Mouse (Mus musculus): ENCODE measurements at regions not wholly inside any gene's neighbourhood (a gene's known extent, or its start where the extent isn't known, plus 50 kb on each side); places are given as distances from the start of the nearest gene placed in this dataset.
"Not testable (repeated sequence)": the region's sequence is repeated elsewhere in the genome, so short reads cannot be mapped to it uniquely, and the experiment has no call there.

DNA sequence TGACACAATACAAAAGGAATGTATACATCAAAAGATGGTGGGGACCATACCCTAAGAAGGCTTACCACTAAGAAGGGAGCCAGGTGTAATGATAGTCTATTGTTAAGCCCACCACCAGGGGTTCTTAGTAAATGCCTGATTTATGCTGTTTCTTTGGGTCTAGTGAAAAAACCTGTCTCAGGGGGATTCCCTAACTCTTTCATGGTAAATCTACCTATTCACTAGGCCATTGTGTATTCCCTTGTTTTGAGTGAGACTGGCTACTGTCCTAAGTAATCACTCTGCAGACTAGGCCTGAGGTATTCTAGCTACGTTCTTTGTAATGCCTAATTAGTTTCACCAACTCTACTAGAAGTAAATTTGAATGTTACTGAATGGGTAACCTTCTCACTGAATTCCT, 161.3 kb downstream of the Lyplal1 start:
- not testable (repeated sequence) for H3K4me3 ChIP-seq (ENCODE audit: insufficient read depth, low read depth, low read length); H3K27ac ChIP-seq (replicated peaks; ENCODE audit: low read depth, low read length); H3K4me1 ChIP-seq (ENCODE audit: control insufficient read depth, insufficient read depth, insufficient read length, low read length)

DNA sequence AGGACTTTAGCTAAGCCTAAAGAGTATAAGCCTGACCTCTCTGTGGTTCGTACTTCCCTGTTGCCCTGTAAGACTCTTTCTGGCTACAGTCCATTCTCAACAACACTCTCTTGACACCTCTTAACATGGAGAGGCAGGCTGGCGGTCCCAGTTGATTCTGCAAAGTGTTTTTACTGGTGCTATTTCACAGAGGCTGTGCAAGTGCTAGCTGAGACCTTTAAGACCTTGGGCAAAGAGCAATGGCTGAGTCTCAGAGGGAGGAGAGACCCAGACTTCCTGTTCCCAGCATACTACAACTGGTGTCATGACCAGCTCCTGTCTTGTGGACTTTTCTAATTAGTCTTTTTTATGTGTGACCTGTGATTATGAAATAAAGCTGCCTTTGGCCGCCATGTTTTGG, 159.6 kb downstream of the Lyplal1 start:
- H3K4me1 ChIP-seq (ENCODE audit: control insufficient read depth, insufficient read depth, insufficient read length, low read length) = no peaks in the 10 kb centered on the region
- no peak overlapping the region for H3K4me3 ChIP-seq (ENCODE audit: insufficient read depth, low read depth, low read length)

GRCm38 (mm10) chr1:185958276-185958675, 158.8 kb downstream of the Lyplal1 start:
- H3K4me3 ChIP-seq (ENCODE audit: insufficient read depth, low read depth, low read length) = no peak overlapping the region
- no peak overlapping the region for H3K27ac ChIP-seq (replicated peaks; ENCODE audit: low read depth, low read length)
- H3K4me1 ChIP-seq (ENCODE audit: control insufficient read depth, insufficient read depth, insufficient read length, low read length) = no peaks in the 10 kb centered on the region

More for the DNA sequence above, 159.6 kb downstream of the Lyplal1 start:
- no peak overlapping the region for H3K27ac ChIP-seq (replicated peaks; ENCODE audit: low read depth, low read length)

DNA sequence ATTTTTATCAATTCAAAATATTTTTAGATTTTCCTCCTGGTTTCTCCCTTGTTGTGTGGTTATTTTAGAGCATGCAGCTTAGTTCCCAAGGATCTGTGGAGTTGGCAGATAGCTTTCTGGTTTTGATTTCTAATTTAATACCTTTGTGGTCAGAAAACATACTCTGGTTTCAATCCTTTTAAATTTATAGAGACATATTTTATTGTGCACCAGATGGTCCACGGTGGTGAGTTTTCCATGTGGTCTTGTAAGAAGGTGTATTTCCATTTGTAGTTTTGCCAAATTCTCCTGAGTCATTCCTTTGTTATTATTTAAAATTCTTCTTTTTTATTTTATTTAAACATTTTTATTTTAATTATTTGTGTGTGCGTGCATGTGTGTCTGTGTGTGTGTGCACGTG, 154.5 kb downstream of the Lyplal1 start:
- no peak overlapping the region for H3K27ac ChIP-seq (replicated peaks; ENCODE audit: low read depth, low read length)
- no peaks in the 10 kb centered on the region for H3K4me1 ChIP-seq (ENCODE audit: control insufficient read depth, insufficient read depth, insufficient read length, low read length)
- no peak overlapping the region for H3K4me3 ChIP-seq (ENCODE audit: insufficient read depth, low read depth, low read length)

DNA sequence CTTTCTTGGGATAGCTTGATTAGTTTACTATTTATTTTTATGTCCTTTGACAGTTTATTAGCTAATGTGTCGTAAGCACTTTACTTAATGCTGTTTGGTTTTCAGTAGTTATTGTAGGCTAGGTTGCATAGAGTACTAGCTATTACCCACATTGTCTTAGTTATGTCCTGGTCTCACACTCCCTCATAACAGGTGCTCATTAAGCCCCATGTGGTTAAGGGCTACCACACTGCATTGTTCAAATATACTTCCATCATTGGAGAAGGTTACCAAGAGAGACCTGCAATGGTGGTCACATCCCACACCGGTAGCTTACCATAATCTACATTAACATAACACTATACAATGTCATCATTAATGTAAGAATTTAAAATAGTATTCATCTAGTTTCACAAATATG, 153.3 kb downstream of the Lyplal1 start:
- Histone ChIP-seq H3K27ac (replicated peaks; ENCODE audit: low read depth, low read length) (no peak overlapping the region), H3K4me3 (ENCODE audit: insufficient read depth, low read depth, low read length) (no peak overlapping the region), H3K4me1 (ENCODE audit: control insufficient read depth, insufficient read depth, insufficient read length, low read length) (no peaks in the 10 kb centered on the region)

DNA sequence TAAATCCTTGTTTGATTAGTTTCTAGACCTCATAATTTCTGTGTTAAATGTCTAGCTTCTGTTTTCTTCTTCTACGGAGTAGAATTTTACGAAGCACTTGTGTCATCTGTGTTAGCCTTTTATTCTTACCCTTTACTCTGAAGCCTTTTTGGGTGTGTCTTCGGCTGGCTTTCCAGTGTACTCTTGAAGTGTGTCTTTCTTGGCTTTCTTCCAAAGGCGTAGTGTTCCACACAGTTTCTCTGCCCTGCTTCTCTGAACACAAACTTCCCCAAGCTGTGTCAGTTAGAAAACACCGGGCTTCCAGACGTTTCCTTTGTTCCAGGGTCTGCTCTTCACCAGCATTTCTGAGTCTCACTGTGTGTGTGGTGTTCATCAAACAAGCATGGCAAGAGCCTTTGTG, 152.7 kb downstream of the Lyplal1 start:
- Histone ChIP-seq H3K4me1 (ENCODE audit: control insufficient read depth, insufficient read depth, insufficient read length, low read length) (peaks cover 2% of the 10 kb centered on the region; the same call in 1 of the 2 replicates), H3K4me3 (ENCODE audit: insufficient read depth, low read depth, low read length) (no peak overlapping the region), H3K27ac (replicated peaks; ENCODE audit: low read depth, low read length) (no peak overlapping the region)

GRCm38 (mm10) chr1:185967227-185967626, 149.9 kb downstream of the Lyplal1 start:
- Histone ChIP-seq H3K4me1 (ENCODE audit: control insufficient read depth, insufficient read depth, insufficient read length, low read length) (peaks cover 2% of the 10 kb centered on the region; the same call in 1 of the 2 replicates), H3K27ac (replicated peaks; ENCODE audit: low read depth, low read length) (no peak overlapping the region), H3K4me3 (ENCODE audit: insufficient read depth, low read depth, low read length) (no peak overlapping the region)

DNA sequence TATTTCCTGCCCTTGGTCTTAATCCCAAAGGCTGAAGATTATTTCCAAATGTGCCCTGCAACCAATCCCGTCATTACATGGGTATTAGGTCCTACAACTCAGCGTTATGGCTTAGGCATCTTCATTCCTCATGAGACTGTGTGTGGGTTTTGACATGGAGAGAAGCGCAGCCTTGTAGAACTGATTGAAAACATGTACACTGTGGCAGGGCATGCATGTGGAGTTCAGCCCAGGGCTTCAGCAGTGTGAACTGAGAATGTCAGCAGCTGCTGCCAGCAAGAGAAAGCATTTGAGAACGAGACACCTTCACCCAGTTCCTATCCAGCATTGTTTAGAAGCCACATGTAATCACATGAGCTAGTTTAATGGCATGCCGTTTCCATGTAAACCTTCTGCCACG, 149.3 kb downstream of the Lyplal1 start:
- H3K4me1 ChIP-seq (ENCODE audit: control insufficient read depth, insufficient read depth, insufficient read length, low read length) = peaks cover 2% of the 10 kb centered on the region; the same call in 1 of the 2 replicates
- H3K4me3 ChIP-seq (ENCODE audit: insufficient read depth, low read depth, low read length) = no peak overlapping the region
- no peak overlapping the region for H3K27ac ChIP-seq (replicated peaks; ENCODE audit: low read depth, low read length)

DNA sequence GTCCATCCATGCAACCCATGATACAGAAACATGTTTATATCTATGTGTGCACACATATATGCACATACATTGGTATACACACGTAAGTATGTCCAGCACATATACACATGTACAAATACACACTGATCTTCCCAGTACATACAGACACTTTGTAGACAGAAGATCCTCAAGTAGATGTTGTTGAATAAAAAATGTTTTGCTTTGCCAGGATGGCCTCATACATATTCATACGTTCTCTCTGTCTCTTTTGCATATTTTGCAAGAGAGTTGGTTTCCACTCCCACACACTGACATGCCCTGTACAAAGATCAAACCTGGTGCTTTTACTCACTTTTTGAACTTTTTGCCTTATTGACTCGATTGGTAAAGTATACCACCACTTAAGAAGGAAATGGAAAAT, 148.5 kb downstream of the Lyplal1 start:
- no peak overlapping the region for H3K4me3 ChIP-seq (ENCODE audit: insufficient read depth, low read depth, low read length)
- no peak overlapping the region for H3K27ac ChIP-seq (replicated peaks; ENCODE audit: low read depth, low read length)
- H3K4me1 ChIP-seq (ENCODE audit: control insufficient read depth, insufficient read depth, insufficient read length, low read length) = peaks cover 2% of the 10 kb centered on the region; the same call in 1 of the 2 replicates

GRCm38 (mm10) chr1:185969231-185969630, 147.9 kb downstream of the Lyplal1 start:
- no peak overlapping the region for H3K4me3 ChIP-seq (ENCODE audit: insufficient read depth, low read depth, low read length)
- H3K27ac ChIP-seq (replicated peaks; ENCODE audit: low read depth, low read length) = no peak overlapping the region
- peaks cover 2% of the 10 kb centered on the region; the same call in 1 of the 2 replicates for H3K4me1 ChIP-seq (ENCODE audit: control insufficient read depth, insufficient read depth, insufficient read length, low read length)

DNA sequence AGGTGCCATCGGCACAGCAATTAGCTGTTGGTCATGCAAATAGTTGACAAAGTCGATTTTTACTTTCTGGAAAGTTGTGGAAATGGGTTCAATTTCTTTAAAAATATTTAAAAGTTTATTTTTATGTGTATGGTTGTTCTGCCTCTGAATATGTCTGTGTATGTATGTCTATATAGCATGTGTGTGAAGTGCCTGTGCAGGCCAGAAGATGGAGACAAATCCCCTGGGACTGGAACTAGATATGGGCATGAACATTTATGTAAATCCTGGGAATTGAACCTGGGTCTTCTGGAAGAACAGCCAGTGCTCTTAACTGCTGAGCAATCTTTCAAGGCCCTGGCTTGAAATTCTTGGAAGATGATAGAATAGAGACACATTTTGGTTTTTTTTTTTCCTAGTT, 140.0 kb downstream of the Lyplal1 start:
- Histone ChIP-seq H3K27ac (replicated peaks; ENCODE audit: low read depth, low read length) (no peak overlapping the region), H3K4me3 (ENCODE audit: insufficient read depth, low read depth, low read length) (no peak overlapping the region), H3K4me1 (ENCODE audit: control insufficient read depth, insufficient read depth, insufficient read length, low read length) (no peaks in the 10 kb centered on the region)

GRCm38 (mm10) chr1:185989432-185989831, 127.7 kb downstream of the Lyplal1 start:
- Histone ChIP-seq H3K4me3 (ENCODE audit: insufficient read depth, low read depth, low read length) (no peak overlapping the region), H3K27ac (replicated peaks; ENCODE audit: low read depth, low read length) (no peak overlapping the region)

DNA sequence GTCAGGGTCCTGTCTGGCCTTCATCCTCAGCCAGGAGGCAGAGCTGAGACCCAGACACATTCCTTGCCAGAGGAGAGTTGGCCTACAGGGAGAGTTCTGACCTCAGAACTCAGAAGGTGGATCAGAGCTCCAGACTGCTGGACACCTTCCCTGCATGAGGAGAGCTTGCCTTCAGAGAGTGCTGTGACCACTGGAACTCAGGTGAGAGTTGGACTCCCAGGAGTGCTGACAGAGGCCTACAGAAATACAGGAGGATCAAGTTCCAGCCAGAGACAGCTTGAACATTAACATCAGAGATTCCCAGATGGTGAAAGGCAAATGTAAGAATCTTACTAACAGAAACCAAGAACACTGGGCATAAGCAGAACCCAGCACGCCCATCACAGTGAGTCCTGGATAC, 117.0 kb downstream of the Lyplal1 start:
- H3K4me1 ChIP-seq (ENCODE audit: control insufficient read depth, insufficient read depth, insufficient read length, low read length); H3K4me3 ChIP-seq (ENCODE audit: insufficient read depth, low read depth, low read length); H3K27ac ChIP-seq (replicated peaks; ENCODE audit: low read depth, low read length): not testable (repeated sequence)

More at GRCm38 (mm10) chr1:185989432-185989831, 127.7 kb downstream of the Lyplal1 start:
- no peaks in the 10 kb centered on the region for H3K4me1 ChIP-seq (ENCODE audit: control insufficient read depth, insufficient read depth, insufficient read length, low read length)

DNA sequence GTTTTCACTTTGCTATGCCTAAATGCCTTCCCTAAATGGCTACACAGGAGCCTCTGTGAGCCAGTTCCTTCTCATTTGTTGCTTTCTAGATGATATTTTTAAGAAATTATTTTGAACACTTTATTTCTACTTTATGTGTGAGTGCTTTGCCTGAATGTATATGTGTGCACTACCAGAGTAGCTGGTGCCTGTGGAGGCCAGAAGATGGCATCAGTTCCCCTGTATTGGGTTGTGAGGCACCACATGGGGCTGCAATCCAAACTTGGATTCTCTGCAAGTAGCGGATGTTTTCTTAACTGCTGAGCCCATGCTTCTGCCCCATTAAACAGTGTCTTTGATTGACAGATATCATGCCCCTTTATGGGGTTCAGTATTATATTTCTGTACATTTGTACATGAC, 103.7 kb downstream of the Lyplal1 start:
- Histone ChIP-seq H3K4me1 (ENCODE audit: control insufficient read depth, insufficient read depth, insufficient read length, low read length) (no peaks in the 10 kb centered on the region), H3K4me3 (ENCODE audit: insufficient read depth, low read depth, low read length) (no peak overlapping the region), H3K27ac (replicated peaks; ENCODE audit: low read depth, low read length) (no peak overlapping the region)

DNA sequence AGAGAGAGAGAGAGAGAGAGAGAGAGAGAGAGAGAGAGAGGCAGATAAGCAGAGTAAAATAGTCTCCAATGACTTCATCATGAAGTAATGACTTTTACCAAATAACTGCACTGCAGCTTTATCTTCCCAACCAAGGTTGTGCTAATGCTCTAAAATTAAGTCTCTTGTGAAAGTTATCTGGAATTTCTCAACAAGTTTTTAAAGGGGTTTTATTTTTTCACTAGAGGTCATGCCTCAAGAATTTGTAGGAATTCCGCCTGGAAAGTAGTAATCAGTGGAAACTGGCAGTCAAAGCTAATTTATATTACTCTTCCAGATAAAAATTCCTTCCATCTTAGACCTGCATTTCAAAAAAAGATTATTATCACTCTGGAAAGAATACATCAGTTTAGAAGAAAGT, 102.9 kb downstream of the Lyplal1 start:
- Histone ChIP-seq H3K4me3 (ENCODE audit: insufficient read depth, low read depth, low read length) (no peak overlapping the region), H3K27ac (replicated peaks; ENCODE audit: low read depth, low read length) (no peak overlapping the region), H3K4me1 (ENCODE audit: control insufficient read depth, insufficient read depth, insufficient read length, low read length) (no peaks in the 10 kb centered on the region)

- Histone ChIP-seq H3K4me3 (ENCODE audit: insufficient read depth, low read depth, low read length) (no peak overlapping the region), H3K4me1 (ENCODE audit: control insufficient read depth, insufficient read depth, insufficient read length, low read length) (no peaks in the 10 kb centered on the region), H3K27ac (replicated peaks; ENCODE audit: low read depth, low read length) (no peak overlapping the region)
These were observed 101.1 kb downstream of the Lyplal1 start for GRCm38 (mm10) chr1:186015831-186016561.

All from brown adipose tissue, adult 24 weeks (tissue).